Comparison of ENCODE assay signal across 7 mouse cellular contexts in the genomic region with DNA sequence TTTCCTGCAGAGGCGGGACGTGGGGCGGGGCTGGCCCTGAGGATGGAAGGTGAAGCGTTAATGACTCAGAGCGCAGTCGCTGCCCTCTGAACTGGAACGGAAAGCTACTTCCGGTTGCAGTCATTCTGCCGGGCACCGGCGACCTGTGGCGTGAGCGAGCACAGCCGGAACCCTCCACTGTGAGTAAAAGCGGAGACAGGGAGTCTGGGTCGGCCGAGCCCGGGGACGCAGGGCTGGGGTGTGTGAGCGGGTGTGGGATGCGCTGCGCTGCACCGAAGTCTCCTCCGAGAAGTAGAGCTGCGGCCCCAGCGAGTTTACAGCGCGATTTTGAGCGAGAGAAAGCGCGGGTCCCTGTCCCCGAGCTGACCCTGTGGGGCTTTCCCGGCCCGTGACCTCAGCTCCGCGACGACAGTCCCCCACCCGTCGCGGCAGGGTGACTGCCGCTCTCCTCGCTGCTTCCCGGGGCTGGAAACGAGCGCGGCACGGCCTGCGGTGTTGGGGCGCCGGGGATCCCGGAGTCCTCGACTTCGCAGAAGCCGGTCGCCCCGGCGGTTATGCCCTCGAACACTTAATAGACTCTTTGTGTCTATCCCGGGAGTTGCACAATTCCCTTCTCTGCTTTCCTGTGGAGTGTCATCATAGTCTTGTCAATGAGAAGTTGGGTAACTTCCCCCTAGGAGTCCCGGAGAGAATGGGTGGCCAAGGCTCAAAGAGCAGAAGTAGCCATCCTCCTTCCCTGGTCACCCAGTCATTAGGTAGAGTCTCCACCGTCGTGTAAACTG. TPM values are rescaled to one million over a fixed set of nuclear protein-coding genes. Genes with fewer than 3 reads are reported as not detected.
A peak's percentile ranks its signal among the peaks of the same experiment; 100 is the strongest.
DNase-seq lines count a peak whose midpoint lies in the region; ATAC-seq lines count a peak whose summit lies in the region.

No protein-coding gene starts in this region.

- peak overlapping the region; percentile 70 for H3K4me2 ChIP-seq in limb, embryonic 11.5 days (ENCODE audit: low read depth, severe bottlenecking)
- peak overlapping the region; percentile 88 for H3K4me2 ChIP-seq in midbrain, embryonic 14.5 days (ENCODE audit: low read length)

- under 1% methylated on average over 62 of the region's 62 CpGs for WGBS in embryonic facial prominence, embryonic 10.5 days
- under 1% methylated on average over 62 of the region's 62 CpGs for WGBS in limb, embryonic 11.5 days
- under 1% methylated on average over 62 of the region's 62 CpGs for WGBS in midbrain, embryonic 14.5 days

- H3K36me3 ChIP-seq in embryonic facial prominence, embryonic 10.5 days (replicated peaks): no peaks in the 10 kb centered on the region
- H3K36me3 ChIP-seq in limb, embryonic 11.5 days (ENCODE audit: control insufficient read depth, insufficient read depth, low read length): no peaks in the 10 kb centered on the region
- H3K36me3 ChIP-seq in midbrain, embryonic 14.5 days (ENCODE audit: control insufficient read depth, insufficient read depth, low read length): no peaks in the 10 kb centered on the region

- peak; percentile 98 for DNase-seq in adrenal gland, postnatal 10 days
- peak; percentile 97 for DNase-seq in embryonic facial prominence, embryonic 10.5 days (ENCODE audit: low spot score)
- DNase-seq in heart, adult 11 months: peak; percentile 99
- DNase-seq in kidney, adult 18-20 months: peak; percentile 96
- peak; percentile 94 for DNase-seq in limb, embryonic 11.5 days (ENCODE audit: low spot score)
- peak; percentile 90 for DNase-seq in midbrain, embryonic 14.5 days
- peak; percentile 94 to 96 for DNase-seq in spleen, adult 18-20 months

- 0 out of 2 replicates have a peak, but pooled peaks cover 2% of the 10 kb centered on the region for H3K4me1 ChIP-seq in embryonic facial prominence, embryonic 10.5 days
- no peaks in the 10 kb centered on the region for H3K4me1 ChIP-seq in limb, embryonic 11.5 days (ENCODE audit: control insufficient read depth, insufficient read depth, low read length)
- peaks cover 6% of the 10 kb centered on the region; the same call in 1 of the 2 replicates for H3K4me1 ChIP-seq in midbrain, embryonic 14.5 days (ENCODE audit: control insufficient read depth, insufficient read depth, low read length)

- H3K27ac ChIP-seq in embryonic facial prominence, embryonic 10.5 days (replicated peaks): peak overlapping the region; percentile 93
- H3K27ac ChIP-seq in limb, embryonic 11.5 days (replicated peaks; ENCODE audit: low read depth, low read length): peak overlapping the region; percentile 56
- peak overlapping the region; percentile 72 for H3K27ac ChIP-seq in midbrain, embryonic 14.5 days (replicated peaks; ENCODE audit: low read depth, low read length)

- H3K9ac ChIP-seq in limb, embryonic 11.5 days (ENCODE audit: low read length): peak overlapping the region; percentile 83
- H3K9ac ChIP-seq in midbrain, embryonic 14.5 days (replicated peaks; ENCODE audit: low read length): peak overlapping the region; percentile 76

- peak; percentile 90 for ATAC-seq in limb, embryonic 11.5 days (ENCODE audit: insufficient number of reproducible peaks, low FRiP score, low TSS enrichment, low read depth)
- peak; percentile 96 for ATAC-seq in midbrain, embryonic 14.5 days (ENCODE audit: low FRiP score, low TSS enrichment)

- H3K9me3 ChIP-seq in embryonic facial prominence, embryonic 10.5 days: no peaks in the 10 kb centered on the region
- no peaks in the 10 kb centered on the region for H3K9me3 ChIP-seq in limb, embryonic 11.5 days (ENCODE audit: control insufficient read depth, low read length)
- no peaks in the 10 kb centered on the region for H3K9me3 ChIP-seq in midbrain, embryonic 14.5 days (ENCODE audit: control insufficient read depth, low read length)

- H3K27me3 ChIP-seq in embryonic facial prominence, embryonic 10.5 days (replicated peaks; ENCODE audit: low read depth, poor library complexity, severe bottlenecking): no peaks in the 10 kb centered on the region
- no peaks in the 10 kb centered on the region for H3K27me3 ChIP-seq in limb, embryonic 11.5 days (ENCODE audit: control insufficient read depth, insufficient read depth, low read length)
- no peaks in the 10 kb centered on the region for H3K27me3 ChIP-seq in midbrain, embryonic 14.5 days (ENCODE audit: control insufficient read depth, insufficient read depth, low read length)

- peak overlapping the region; percentile 94 for H3K4me3 ChIP-seq in embryonic facial prominence, embryonic 10.5 days
- H3K4me3 ChIP-seq in limb, embryonic 11.5 days (ENCODE audit: low read depth, low read length): peak overlapping the region; percentile 75
- peak overlapping the region; percentile 91 for H3K4me3 ChIP-seq in midbrain, embryonic 14.5 days (replicated peaks; ENCODE audit: low read depth, low read length)

RNA-seq across cellular contexts. Expression of a gene that starts 14.8 kb away (rescaled TPM):
- 10 to 100 TPM; 36.8 to 37.2 TPM for total RNA-seq in adrenal gland, postnatal 10 days (2021)
- polyA plus RNA-seq in embryonic facial prominence, embryonic 10.5 days (2016; fragmentation: Nextera tagmentation; extraction: Ambion mirVana): 23.4 and 25.7 TPM in 2 replicates
- 29.7 and 30.9 TPM in 2 replicates for polyA plus RNA-seq in limb, embryonic 11.5 days (2014; fragmentation: Nextera tagmentation; extraction: Ambion mirVana)
- polyA plus RNA-seq in midbrain, embryonic 14.5 days (2014; fragmentation: Nextera tagmentation; extraction: Ambion mirVana): 33.3 and 37.1 TPM in 2 replicates

Comparison
In these comparisons a context has a peak if more than half of its experiments do, and no peak if none do; other contexts are left out.
1. Peak in every context shown above with its lines: DNase-seq, ATAC-seq, H3K4me3 ChIP-seq and H3K27ac ChIP-seq.